Mouse (Mus musculus): Measurements from ENCODE around the gene Gnb1l.

DNA sequence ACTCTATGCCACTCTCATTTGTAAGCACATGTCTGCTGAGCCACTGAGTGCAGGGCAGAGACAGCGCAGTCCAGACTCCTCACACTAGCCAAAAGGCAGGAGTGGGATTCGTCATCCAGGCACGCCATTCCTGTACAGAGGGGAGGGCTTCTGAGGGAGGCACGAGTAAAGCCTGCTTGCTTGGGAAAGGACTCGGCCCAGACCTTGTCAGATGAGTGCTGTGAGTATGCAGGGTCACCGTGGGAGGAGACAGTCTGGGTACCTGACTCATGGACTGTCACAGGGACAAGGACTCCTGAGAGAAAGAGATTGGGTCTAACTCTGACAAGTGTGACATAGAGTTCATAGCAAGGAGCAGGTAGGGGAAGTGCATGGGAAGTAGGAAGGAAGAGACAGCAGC, 40.8 kb downstream of the Gnb1l start:
- no peak for TF ChIP-seq CTCF (IDR thresholded peaks at IDR 0.05; ENCODE audit: low read depth, low read length)
- no peak for TF ChIP-seq POLR2A (IDR thresholded peaks at IDR 0.05; ENCODE audit: insufficient read depth, low read length)

Measured in ES-Bruce4 (cell line).